Mouse (Mus musculus) C3H10T1/2 (cell line): ENCODE data around the gene Tcea3. TPM values are rescaled to one million over a fixed set of nuclear protein-coding genes. Genes with fewer than 3 reads are reported as not detected.

Experiments
- polyA plus RNA-seq, 2 experiments: library from polyadenylated mRNA; unstranded; fragments of >200 nt; fragmentation: generic; extraction: Trizol; gene quantifications; one replicate each; pipeline ENCODE4 v1.2.1; 2012; ENCODE audit warnings: missing spikeins in 2 of 2

Tcea3 gene
- polyA plus RNA-seq = 1 to 10 TPM; 3.8 to 9.2 TPM

GRCm38 (mm10) chr4:136247729-136248463 is at the start of gene Tcea3:
Gene Tcea3 (plus strand): TSS chr4:136247729.

GRCm38 (mm10) chr4:136206033-136206893 is 41.3 kb upstream of the Tcea3 start, which contains the start of gene Asap3:
Gene Asap3 (plus strand): TSS chr4:136206365.

GRCm38 (mm10) chr4:136284455-136284854 is 36.9 kb downstream of the Tcea3 start, which contains the start of gene Zfp46:
Gene Zfp46 (plus strand): TSS chr4:136284683.

GRCm38 (mm10) chr4:136310229-136311041 is 62.9 kb downstream of the Tcea3 start, which contains the start of gene Hnrnpr:
Gene Hnrnpr (plus strand): TSS chr4:136310942.

Other genes with a start within 250 kb of the Tcea3 start
- 10 to 100 TPM in 1 of 2 experiments, 1 to 10 TPM in 1; 3.0 to 16.7 TPM for gene Eloa, start 226.0 kb upstream of the Tcea3 start, polyA plus RNA-seq
- gene Rpl11, start 194.3 kb upstream of the Tcea3 start, polyA plus RNA-seq = 1,000 to 10,000 TPM; 1,860 to 3,283 TPM
- gene Id3, start 104.2 kb upstream of the Tcea3 start, polyA plus RNA-seq = 100 to 1,000 TPM; 104 to 264 TPM
- 1 to 10 TPM in 1 of 2 experiments, under 1 TPM in 1; 0.73 to 2.0 TPM for gene E2f2, start 75.3 kb upstream of the Tcea3 start, polyA plus RNA-seq
- 10 to 100 TPM in 1 of 2 experiments, 1 to 10 TPM in 1; 1.4 to 11.2 TPM for gene Asap3, start 41.4 kb upstream of the Tcea3 start, polyA plus RNA-seq
- 10 to 100 TPM in 1 of 2 experiments, under 1 TPM in 1; 0.80 to 10.6 TPM for gene Zfp46, start 37.0 kb downstream of the Tcea3 start, polyA plus RNA-seq
- gene Hnrnpr, start 63.2 kb downstream of the Tcea3 start, polyA plus RNA-seq = 10 to 100 TPM in 1 of 2 experiments, 1 to 10 TPM in 1; 4.4 to 25.2 TPM
- not detected for gene Htr1d, start 175.8 kb downstream of the Tcea3 start, polyA plus RNA-seq
- gene 6030445D17Rik, start 214.5 kb downstream of the Tcea3 start, polyA plus RNA-seq = 1 to 10 TPM in 1 of 2 experiments, under 1 TPM in 1; 0.39 to 1.4 TPM
- 1 to 10 TPM in 1 of 2 experiments, under 1 TPM in 1; 0.69 to 6.1 TPM for gene Luzp1, start 222.0 kb downstream of the Tcea3 start, polyA plus RNA-seq